Mouse (Mus musculus): ENCODE results near the gene Cldnd2.
"Not testable (repeated sequence)": the region's sequence is repeated elsewhere in the genome, so short reads cannot be mapped to it uniquely, and the experiment has no call there.

The Cldnd2 gene

GRCm38 (mm10) chr7:43440482-43440881 is at the start of gene Cldnd2:
TSS of gene Cldnd2 (plus strand) at chr7:43440782.
- no peak for ATAC-seq (ENCODE audit: low TSS enrichment)

- no peak for ATAC-seq (ENCODE audit: low TSS enrichment)
Observed at GRCm38 (mm10) chr7:43392349-43393121, 48.0 kb upstream of the Cldnd2 start.

- no peak for ATAC-seq (ENCODE audit: low TSS enrichment)
Observed at GRCm38 (mm10) chr7:43399501-43399900, 41.1 kb upstream of the Cldnd2 start.

GRCm38 (mm10) chr7:43402718-43403117 is 37.9 kb upstream of the Cldnd2 start:
- ATAC-seq (ENCODE audit: low TSS enrichment): no peak

GRCm38 (mm10) chr7:43407573-43407972 is 33.0 kb upstream of the Cldnd2 start:
- no peak for ATAC-seq (ENCODE audit: low TSS enrichment)

GRCm38 (mm10) chr7:43408131-43408553 is 32.4 kb upstream of the Cldnd2 start, which contains the start of gene Siglecg:
TSS of gene Siglecg (plus strand) at chr7:43408204.
- ATAC-seq (ENCODE audit: low TSS enrichment): no peak

GRCm38 (mm10) chr7:43409084-43409483 is 31.5 kb upstream of the Cldnd2 start:
- ATAC-seq (ENCODE audit: low TSS enrichment): no peak

GRCm38 (mm10) chr7:43411724-43412123 is 28.9 kb upstream of the Cldnd2 start:
- not testable (repeated sequence) for ATAC-seq (ENCODE audit: low TSS enrichment)

GRCm38 (mm10) chr7:43417298-43417697 is 23.3 kb upstream of the Cldnd2 start:
- ATAC-seq (ENCODE audit: low TSS enrichment): no peak

- peak; percentile 99 for ATAC-seq (ENCODE audit: low TSS enrichment)
Observed at GRCm38 (mm10) chr7:43422995-43423617, 17.5 kb upstream of the Cldnd2 start.

GRCm38 (mm10) chr7:43423991-43424625 is 16.5 kb upstream of the Cldnd2 start:
- no peak for ATAC-seq (ENCODE audit: low TSS enrichment)

GRCm38 (mm10) chr7:43427406-43427805 is 13.2 kb upstream of the Cldnd2 start, which contains the start of gene Lim2:
TSS of gene Lim2 (plus strand) at chr7:43427670.
- ATAC-seq (ENCODE audit: low TSS enrichment): no peak

GRCm38 (mm10) chr7:43429500-43429899 is 11.1 kb upstream of the Cldnd2 start:
- no peak for ATAC-seq (ENCODE audit: low TSS enrichment)

- ATAC-seq (ENCODE audit: low TSS enrichment): no peak
Observed at GRCm38 (mm10) chr7:43432891-43433290, 7.7 kb upstream of the Cldnd2 start.

- ATAC-seq (ENCODE audit: low TSS enrichment): no peak
Observed at GRCm38 (mm10) chr7:43434676-43435075, 5.9 kb upstream of the Cldnd2 start.

- ATAC-seq (ENCODE audit: low TSS enrichment): no peak
Observed at GRCm38 (mm10) chr7:43436341-43437255, 4.0 kb upstream of the Cldnd2 start, which contains the start of gene Nkg7. TSS of gene Nkg7 (plus strand) at chr7:43437073.

GRCm38 (mm10) chr7:43438611-43439010 is 2.0 kb upstream of the Cldnd2 start:
- no peak for ATAC-seq (ENCODE audit: low TSS enrichment)

- no peak for ATAC-seq (ENCODE audit: low TSS enrichment)
Observed at GRCm38 (mm10) chr7:43441071-43441470, 489 bp downstream of the Cldnd2 start.

GRCm38 (mm10) chr7:43442684-43443083 is 2.1 kb downstream of the Cldnd2 start:
- ATAC-seq (ENCODE audit: low TSS enrichment): no peak

GRCm38 (mm10) chr7:43443126-43443916 is 2.7 kb downstream of the Cldnd2 start:
- peak; percentile 82 for ATAC-seq (ENCODE audit: low TSS enrichment)

- peak; percentile 98 for ATAC-seq (ENCODE audit: low TSS enrichment)
Observed at GRCm38 (mm10) chr7:43443917-43444293, 3.3 kb downstream of the Cldnd2 start, which contains the start of the genes Etfb and Gm45233. TSS of gene Etfb (plus strand) at chr7:43444083. TSS of gene Gm45233 (plus strand) at chr7:43444128.
